Mouse (Mus musculus): ENCODE results near the gene Creb3l2. TPM values are rescaled to one million over a fixed set of nuclear protein-coding genes. Genes with fewer than 3 reads are reported as not detected.

Creb3l2 gene
- polyA plus RNA-seq, 1 experiment from 2014 or later = 10.4 TPM

DNA sequence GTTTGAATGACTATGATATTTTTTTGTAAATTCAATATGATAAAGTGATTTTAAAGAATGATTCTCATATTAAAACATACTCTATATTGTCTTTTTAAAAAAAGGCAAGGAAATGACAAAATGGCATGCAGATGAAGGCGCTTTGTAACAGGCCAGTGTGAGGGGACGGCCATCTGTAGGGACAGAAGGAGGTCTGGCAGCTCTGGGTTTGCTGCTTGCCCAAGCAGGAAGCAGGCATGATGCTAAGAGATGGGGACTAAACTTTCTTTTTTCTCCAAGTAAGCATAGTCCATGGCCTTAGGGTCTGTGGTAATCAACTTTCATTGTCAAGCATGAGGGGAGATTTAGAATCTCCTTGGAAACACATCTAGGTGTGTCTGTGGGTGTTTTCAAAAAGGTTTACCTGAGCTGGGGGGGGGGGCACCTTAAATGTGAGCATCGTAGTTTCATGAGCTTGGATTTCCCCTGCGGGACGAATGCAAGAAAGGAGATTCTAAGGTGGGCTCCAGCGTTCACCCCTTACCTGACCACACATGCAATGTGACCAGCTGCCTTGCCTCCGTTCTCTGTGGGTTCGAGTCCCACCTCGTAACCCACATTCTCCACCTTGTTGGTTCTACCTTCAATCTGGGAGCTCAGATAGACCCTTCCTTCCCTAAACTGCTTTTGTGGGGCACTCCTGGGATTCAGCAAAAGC is 115.9 kb downstream of the Creb3l2 start:
- H3K4me3 ChIP-seq (ENCODE audit: low read depth, low read length) = no peak overlapping the region
- H3K9me3 ChIP-seq (ENCODE audit: control insufficient read depth, low read length) = no peaks in the 10 kb centered on the region
- no peaks in the 10 kb centered on the region for H3K36me3 ChIP-seq (ENCODE audit: control insufficient read depth, insufficient read depth, low read length)
- no peak overlapping the region for H3K27ac ChIP-seq (ENCODE audit: low read depth, low read length)
- DNase-seq (ENCODE audit: low spot score) (no peak), ATAC-seq (ENCODE audit: low FRiP score) (no peak)
- no peak overlapping the region for H3K9ac ChIP-seq (ENCODE audit: low read depth, low read length)
- H3K4me2 ChIP-seq (replicated peaks; ENCODE audit: low read depth, low read length) = no peak overlapping the region
- H3K4me1 ChIP-seq (replicated peaks; ENCODE audit: control insufficient read depth, insufficient read depth, low read length) = peaks cover 2% of the 10 kb centered on the region; the same call in 1 of the 2 replicates
- no peaks in the 10 kb centered on the region for H3K27me3 ChIP-seq (ENCODE audit: control insufficient read depth, insufficient read depth, low read length)
- 92% methylated on average over 9 of the region's 9 CpGs for WGBS

DNA sequence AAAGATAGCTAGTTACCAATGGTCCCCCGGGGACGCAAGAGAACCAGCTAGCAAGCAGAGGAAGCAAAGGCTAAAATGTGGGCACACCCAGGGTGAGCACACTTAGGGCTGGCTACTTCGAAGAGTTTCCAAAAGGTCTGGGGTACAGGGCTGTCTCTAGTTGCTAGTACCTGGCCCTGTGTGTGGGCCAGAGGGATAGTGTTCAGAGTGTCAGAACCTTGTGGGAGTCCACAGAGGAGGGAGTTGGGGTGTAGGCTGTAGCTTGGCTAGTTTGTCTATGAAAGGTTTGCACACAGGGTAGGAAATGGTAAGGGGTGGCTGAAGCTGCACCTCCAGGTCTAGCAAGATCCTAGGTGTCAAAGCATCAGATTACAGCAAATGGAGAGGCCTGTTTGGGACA is 116.9 kb downstream of the Creb3l2 start:
- Histone ChIP-seq H3K36me3 (ENCODE audit: control insufficient read depth, insufficient read depth, low read length) (no peaks in the 10 kb centered on the region), H3K9me3 (ENCODE audit: control insufficient read depth, low read length) (no peaks in the 10 kb centered on the region), H3K4me1 (replicated peaks; ENCODE audit: control insufficient read depth, insufficient read depth, low read length) (no peaks in the 10 kb centered on the region; the same call in 1 of the 2 replicates), H3K9ac (ENCODE audit: low read depth, low read length) (no peak overlapping the region), H3K27ac (ENCODE audit: low read depth, low read length) (no peak overlapping the region), H3K4me2 (replicated peaks; ENCODE audit: low read depth, low read length) (no peak overlapping the region), H3K4me3 (ENCODE audit: low read depth, low read length) (no peak overlapping the region), H3K27me3 (ENCODE audit: control insufficient read depth, insufficient read depth, low read length) (no peaks in the 10 kb centered on the region)
- DNase-seq (ENCODE audit: low spot score) (no peak), ATAC-seq (ENCODE audit: low FRiP score) (no peak)
- WGBS = 87% methylated on average over 3 of the region's 3 CpGs

GRCm38 (mm10) chr6:37322641-37323040 is 119.3 kb downstream of the Creb3l2 start:
- Histone ChIP-seq H3K36me3 (ENCODE audit: control insufficient read depth, insufficient read depth, low read length) (no peaks in the 10 kb centered on the region), H3K4me2 (replicated peaks; ENCODE audit: low read depth, low read length) (no peak overlapping the region), H3K4me3 (ENCODE audit: low read depth, low read length) (no peak overlapping the region), H3K27me3 (ENCODE audit: control insufficient read depth, insufficient read depth, low read length) (no peaks in the 10 kb centered on the region), H3K9ac (ENCODE audit: low read depth, low read length) (no peak overlapping the region), H3K9me3 (ENCODE audit: control insufficient read depth, low read length) (no peaks in the 10 kb centered on the region), H3K27ac (ENCODE audit: low read depth, low read length) (no peak overlapping the region), H3K4me1 (replicated peaks; ENCODE audit: control insufficient read depth, insufficient read depth, low read length) (no peaks in the 10 kb centered on the region)
- no peak for DNase-seq (ENCODE audit: low spot score)
- no peak for ATAC-seq (ENCODE audit: low FRiP score)
- WGBS = 95% methylated on average over 7 of the region's 7 CpGs

DNA sequence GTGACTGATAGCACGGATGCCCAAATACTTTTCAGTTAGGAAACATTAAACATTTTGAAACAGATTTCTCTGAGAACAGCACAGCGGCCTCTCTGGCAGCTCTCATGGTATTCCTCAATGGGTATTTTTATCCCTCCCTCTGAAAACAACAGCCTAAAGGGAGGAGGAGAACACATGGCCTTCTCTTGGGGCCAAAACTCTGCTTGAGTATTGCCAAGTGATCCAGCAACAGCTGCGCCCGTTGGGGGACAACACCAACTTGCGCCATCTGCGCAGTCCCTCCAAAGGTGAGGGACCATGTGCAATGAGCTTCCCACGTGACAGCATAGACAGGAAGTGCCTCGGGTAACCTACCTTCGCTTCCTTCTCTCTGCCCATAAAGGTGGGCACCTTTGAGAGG is 119.9 kb downstream of the Creb3l2 start:
- Histone ChIP-seq H3K27me3 (ENCODE audit: control insufficient read depth, insufficient read depth, low read length) (no peaks in the 10 kb centered on the region), H3K9me3 (ENCODE audit: control insufficient read depth, low read length) (no peaks in the 10 kb centered on the region), H3K27ac (ENCODE audit: low read depth, low read length) (no peak overlapping the region), H3K4me2 (replicated peaks; ENCODE audit: low read depth, low read length) (no peak overlapping the region), H3K9ac (ENCODE audit: low read depth, low read length) (no peak overlapping the region), H3K36me3 (ENCODE audit: control insufficient read depth, insufficient read depth, low read length) (no peaks in the 10 kb centered on the region), H3K4me3 (ENCODE audit: low read depth, low read length) (no peak overlapping the region), H3K4me1 (replicated peaks; ENCODE audit: control insufficient read depth, insufficient read depth, low read length) (no peaks in the 10 kb centered on the region)
- ATAC-seq (ENCODE audit: low FRiP score) = no peak
- no peak for DNase-seq (ENCODE audit: low spot score)
- WGBS = 93% methylated on average over 9 of the region's 9 CpGs

DNA sequence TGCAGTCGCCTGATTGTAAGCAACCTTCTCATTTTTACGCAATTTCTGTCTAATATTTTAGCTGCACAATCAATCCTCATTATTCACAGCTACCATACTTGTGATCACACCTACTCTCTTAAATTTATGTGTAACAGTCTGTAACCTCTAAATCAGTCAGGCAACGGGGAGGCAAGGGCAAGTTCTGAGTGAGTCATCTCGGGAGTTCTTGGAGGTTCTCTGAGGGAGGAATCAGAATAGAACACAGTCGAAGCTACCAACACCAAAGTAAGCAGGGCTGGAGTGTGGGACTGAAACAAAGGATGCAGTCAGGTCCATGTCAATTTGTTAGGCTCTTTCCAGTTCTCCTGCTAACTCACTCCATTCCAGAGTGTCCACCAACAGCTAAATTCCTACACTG is 124.0 kb downstream of the Creb3l2 start:
- no peak overlapping the region for H3K27ac ChIP-seq (ENCODE audit: low read depth, low read length)
- DNase-seq (ENCODE audit: low spot score) (no peak), ATAC-seq (ENCODE audit: low FRiP score) (no peak)
- H3K4me1 ChIP-seq (replicated peaks; ENCODE audit: control insufficient read depth, insufficient read depth, low read length) = no peaks in the 10 kb centered on the region
- no peaks in the 10 kb centered on the region for H3K27me3 ChIP-seq (ENCODE audit: control insufficient read depth, insufficient read depth, low read length)
- no peaks in the 10 kb centered on the region for H3K9me3 ChIP-seq (ENCODE audit: control insufficient read depth, low read length)
- H3K4me3 ChIP-seq (ENCODE audit: low read depth, low read length) = no peak overlapping the region
- H3K9ac ChIP-seq (ENCODE audit: low read depth, low read length) = no peak overlapping the region
- no peak overlapping the region for H3K4me2 ChIP-seq (replicated peaks; ENCODE audit: low read depth, low read length)
- 93% methylated on average over 5 of the region's 5 CpGs for WGBS
- H3K36me3 ChIP-seq (ENCODE audit: control insufficient read depth, insufficient read depth, low read length) = no peaks in the 10 kb centered on the region

DNA sequence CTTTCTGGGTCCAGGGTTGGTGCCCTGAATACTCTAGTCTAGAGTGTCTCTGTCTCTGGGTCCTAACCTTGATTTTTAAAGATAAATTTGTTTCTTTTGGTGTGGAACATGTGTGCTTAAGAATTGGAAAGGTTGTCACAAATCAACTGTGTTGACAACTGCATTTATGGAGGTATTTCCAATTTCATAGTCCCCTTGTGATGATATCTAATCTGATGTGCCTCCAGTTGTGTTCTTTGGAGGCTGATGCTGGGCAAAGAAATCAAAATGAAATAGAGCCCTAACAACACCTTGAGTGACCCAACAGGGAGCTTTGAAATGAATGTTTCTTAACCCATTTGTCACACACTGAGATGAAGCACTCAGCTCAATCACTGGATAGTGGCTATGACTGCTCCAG is 126.5 kb downstream of the Creb3l2 start:
- Histone ChIP-seq H3K36me3 (ENCODE audit: control insufficient read depth, insufficient read depth, low read length) (no peaks in the 10 kb centered on the region), H3K4me2 (replicated peaks; ENCODE audit: low read depth, low read length) (no peak overlapping the region), H3K27ac (ENCODE audit: low read depth, low read length) (no peak overlapping the region), H3K4me1 (replicated peaks; ENCODE audit: control insufficient read depth, insufficient read depth, low read length) (no peaks in the 10 kb centered on the region), H3K9me3 (ENCODE audit: control insufficient read depth, low read length) (no peaks in the 10 kb centered on the region), H3K9ac (ENCODE audit: low read depth, low read length) (no peak overlapping the region), H3K4me3 (ENCODE audit: low read depth, low read length) (no peak overlapping the region), H3K27me3 (ENCODE audit: control insufficient read depth, insufficient read depth, low read length) (no peaks in the 10 kb centered on the region)
- no peak for DNase-seq (ENCODE audit: low spot score)
- no peak for ATAC-seq (ENCODE audit: low FRiP score)

DNA sequence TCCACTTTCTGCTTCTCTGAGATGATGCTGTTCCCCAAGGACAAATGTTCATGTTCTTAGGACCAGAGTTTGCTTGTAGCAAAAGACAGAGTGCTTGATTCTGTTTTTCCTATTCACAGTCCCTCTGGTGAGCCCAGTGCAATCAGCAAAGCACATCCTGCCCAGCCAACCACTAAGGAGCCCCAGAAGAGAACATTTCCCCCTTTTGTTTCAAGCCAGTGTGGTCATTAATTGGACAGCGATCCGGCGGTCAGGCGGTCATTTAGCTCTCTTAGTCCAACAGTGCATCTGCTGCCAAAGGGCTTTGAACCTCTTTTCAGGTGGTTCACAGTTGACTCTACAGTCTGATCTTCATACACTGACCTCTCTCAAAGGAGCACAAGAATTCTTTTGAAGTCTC is 131.3 kb downstream of the Creb3l2 start:
- 96% methylated on average over 4 of the region's 4 CpGs for WGBS
- DNase-seq (ENCODE audit: low spot score) (no peak), ATAC-seq (ENCODE audit: low FRiP score) (no peak)

DNA sequence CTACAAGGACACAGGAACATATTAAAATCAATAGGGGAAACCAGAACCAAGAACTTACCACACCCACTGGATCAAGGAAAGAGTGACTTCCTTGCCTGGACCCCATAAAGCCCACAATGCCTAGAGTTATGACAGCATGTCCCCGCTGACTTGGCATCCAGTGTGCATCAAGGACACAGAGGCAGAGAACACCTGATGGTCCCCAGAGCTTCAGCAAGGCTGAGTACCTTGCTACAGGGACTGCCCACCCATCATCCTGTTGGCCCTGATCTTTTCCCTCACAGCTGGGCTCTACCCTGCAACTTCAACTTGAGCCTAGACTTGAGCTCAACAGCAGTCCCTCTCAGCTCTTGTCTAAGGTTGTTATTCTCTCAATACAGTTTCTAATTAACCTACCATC is 135.3 kb downstream of the Creb3l2 start:
- no peak for ATAC-seq (ENCODE audit: low FRiP score)
- H3K4me3 ChIP-seq (ENCODE audit: low read depth, low read length) = no peak overlapping the region
- H3K27ac ChIP-seq (ENCODE audit: low read depth, low read length) = no peak overlapping the region
- DNase-seq (ENCODE audit: low spot score) = no peak
- H3K9ac ChIP-seq (ENCODE audit: low read depth, low read length) = no peak overlapping the region
- 100% methylated on average over 1 of the region's 1 CpGs for WGBS
- no peaks in the 10 kb centered on the region for H3K36me3 ChIP-seq (ENCODE audit: control insufficient read depth, insufficient read depth, low read length)
- no peaks in the 10 kb centered on the region for H3K9me3 ChIP-seq (ENCODE audit: control insufficient read depth, low read length)
- peaks cover under 1% of the 10 kb centered on the region; the same call in 1 of the 2 replicates for H3K27me3 ChIP-seq (ENCODE audit: control insufficient read depth, insufficient read depth, low read length)
- H3K4me2 ChIP-seq (replicated peaks; ENCODE audit: low read depth, low read length) = no peak overlapping the region
- no peaks in the 10 kb centered on the region for H3K4me1 ChIP-seq (replicated peaks; ENCODE audit: control insufficient read depth, insufficient read depth, low read length)

More for the DNA sequence above, 131.3 kb downstream of the Creb3l2 start:
- H3K4me1 ChIP-seq (replicated peaks; ENCODE audit: control insufficient read depth, insufficient read depth, low read length) = no peaks in the 10 kb centered on the region
- no peaks in the 10 kb centered on the region for H3K9me3 ChIP-seq (ENCODE audit: control insufficient read depth, low read length)
- no peak overlapping the region for H3K4me2 ChIP-seq (replicated peaks; ENCODE audit: low read depth, low read length)
- H3K4me3 ChIP-seq (ENCODE audit: low read depth, low read length) = no peak overlapping the region
- H3K27ac ChIP-seq (ENCODE audit: low read depth, low read length) = no peak overlapping the region
- no peak overlapping the region for H3K9ac ChIP-seq (ENCODE audit: low read depth, low read length)
- H3K27me3 ChIP-seq (ENCODE audit: control insufficient read depth, insufficient read depth, low read length) = no peaks in the 10 kb centered on the region
- H3K36me3 ChIP-seq (ENCODE audit: control insufficient read depth, insufficient read depth, low read length) = no peaks in the 10 kb centered on the region

DNA sequence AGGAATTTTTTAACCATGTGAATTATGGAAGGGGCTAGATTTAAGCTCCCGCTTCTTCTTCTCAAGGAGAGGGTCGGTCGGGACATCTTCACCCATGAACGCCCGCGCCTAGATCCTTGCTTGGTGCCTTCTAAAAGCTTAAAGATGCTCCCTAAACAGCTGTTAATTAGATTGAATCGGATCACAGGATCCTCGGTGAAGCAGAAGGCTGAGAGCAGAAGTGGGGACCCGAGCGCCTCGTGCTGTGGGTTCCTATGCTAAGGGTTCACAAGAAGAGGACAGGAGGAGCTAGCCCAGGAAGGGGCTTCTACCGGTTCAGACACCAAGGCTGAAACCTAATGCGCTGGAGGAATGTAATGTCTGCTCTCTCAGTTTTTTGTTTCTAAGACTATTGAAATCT is 141.5 kb downstream of the Creb3l2 start:
- H3K36me3 ChIP-seq (ENCODE audit: control insufficient read depth, insufficient read depth, low read length) = no peaks in the 10 kb centered on the region
- 13% methylated on average over 13 of the region's 13 CpGs for WGBS
- no peak overlapping the region for H3K27ac ChIP-seq (ENCODE audit: low read depth, low read length)
- 0 out of 2 replicates have a peak, but pooled peaks cover 5% of the 10 kb centered on the region for H3K4me1 ChIP-seq (replicated peaks; ENCODE audit: control insufficient read depth, insufficient read depth, low read length)
- peak overlapping the region; percentile 75 for H3K9ac ChIP-seq (ENCODE audit: low read depth, low read length)
- H3K9me3 ChIP-seq (ENCODE audit: control insufficient read depth, low read length) = no peaks in the 10 kb centered on the region
- no peak for DNase-seq (ENCODE audit: low spot score)
- peak overlapping the region; percentile 94 for H3K4me2 ChIP-seq (replicated peaks; ENCODE audit: low read depth, low read length)
- H3K27me3 ChIP-seq (ENCODE audit: control insufficient read depth, insufficient read depth, low read length) = peaks cover 20% of the 10 kb centered on the region; the same call in 1 of the 2 replicates
- peak overlapping the region; percentile 73 for H3K4me3 ChIP-seq (ENCODE audit: low read depth, low read length)
- ATAC-seq (ENCODE audit: low FRiP score) = no peak; the same call in 1 of the 2 replicates
